Mouse (Mus musculus) limb, embryonic 10.5 days (tissue): ENCODE data around the gene Nudt1. TPM values are rescaled to one million over a fixed set of nuclear protein-coding genes. Genes with fewer than 3 reads are reported as not detected.

Experiments used
- DNase-seq: peaks from one replicate; pipeline ENCODE4 v3.0.0-alpha.2; 2017; ENCODE audit warnings: low spot score
- H3K27ac ChIP-seq: fragments of 300-500 bp; sonication (generic); 2 replicates; pipeline ENCODE4 v1.5.1; 2016; ENCODE audit warnings: mild to moderate bottlenecking
- H3K27me3 ChIP-seq: fragments of 300-500 bp; sonication (generic); 2 replicates; pipeline ENCODE4 v1.6.1; 2016; ENCODE audit warnings: low read depth, mild to moderate bottlenecking; ENCODE audit not compliant: poor library complexity, severe bottlenecking
- H3K36me3 ChIP-seq: fragments of 300-500 bp; sonication (generic); 2 replicates; pipeline ENCODE4 v1.6.1; 2016; ENCODE audit warnings: mild to moderate bottlenecking, moderate library complexity
- H3K4me1 ChIP-seq: fragments of 300-500 bp; sonication (generic); 2 replicates; pipeline ENCODE4 v1.6.1; 2016
- H3K4me3 ChIP-seq: fragments of 300-500 bp; sonication (generic); 2 replicates; pipeline ENCODE4 v1.5.1; 2016; ENCODE audit warnings: mild to moderate bottlenecking, moderate library complexity
- H3K9me3 ChIP-seq: fragments of 300-500 bp; sonication (generic); replicated peaks from 2 replicates; pipeline ENCODE4 v1.6.1; 2016; ENCODE audit warnings: mild to moderate bottlenecking
- WGBS: fragments of 180-500 bp; shearing (Covaris S2); methylation state at CpG from one replicate; pipeline ENCODE4 v1.1.7; 2016; 5-methylcytosine and 5-hydroxymethylcytosine counted together
- polyA plus RNA-seq: library from polyadenylated mRNA; unstranded; fragments of >200 nt; fragmentation: Nextera tagmentation; extraction: Ambion mirVana; gene quantifications from 2 replicates; pipeline ENCODE4 v1.2.1, GENCODE M21; 2016

Gene Nudt1
- polyA plus RNA-seq, 1 experiment from 2014 or later: 66.8 TPM

- WGBS: 56% methylated on average over 3 of the region's 3 CpGs
- peaks cover 24% of the 10 kb centered on the region for H3K4me1 ChIP-seq
- DNase-seq: no peak
- H3K27me3 ChIP-seq: no peaks in the 10 kb centered on the region
- H3K36me3 ChIP-seq: no peaks in the 10 kb centered on the region
- no peak overlapping the region for H3K4me3 ChIP-seq
- H3K9me3 ChIP-seq: no peaks in the 10 kb centered on the region
- H3K27ac ChIP-seq: no peak overlapping the region
Measured at GRCm38 (mm10) chr5:140374226-140374625, 52.8 kb downstream of the Nudt1 start.

GRCm38 (mm10) chr5:140375249-140375829 is 53.9 kb downstream of the Nudt1 start:
- no peak overlapping the region for H3K27ac ChIP-seq
- H3K9me3 ChIP-seq: no peaks in the 10 kb centered on the region
- 92% methylated on average over 4 of the region's 4 CpGs for WGBS
- peaks cover 7% of the 10 kb centered on the region; the same call in 1 of the 2 replicates for H3K36me3 ChIP-seq
- no peaks in the 10 kb centered on the region for H3K27me3 ChIP-seq
- H3K4me1 ChIP-seq: peaks cover 24% of the 10 kb centered on the region
- DNase-seq: no peak
- no peak overlapping the region for H3K4me3 ChIP-seq

- Histone ChIP-seq H3K4me1 (peaks cover 14% of the 10 kb centered on the region), H3K27me3 (no peaks in the 10 kb centered on the region), H3K9me3 (no peaks in the 10 kb centered on the region), H3K27ac (no peak overlapping the region), H3K4me3 (no peak overlapping the region), H3K36me3 (peaks cover 10% of the 10 kb centered on the region; the same call in 1 of the 2 replicates)
- DNase-seq: no peak
- 95% methylated on average over 6 of the region's 6 CpGs for WGBS
Measured at GRCm38 (mm10) chr5:140378121-140378853, 56.8 kb downstream of the Nudt1 start.

GRCm38 (mm10) chr5:140379299-140379698 is 57.8 kb downstream of the Nudt1 start:
- 82% methylated on average over 6 of the region's 6 CpGs for WGBS
- Histone ChIP-seq H3K4me3 (no peak overlapping the region), H3K9me3 (no peaks in the 10 kb centered on the region), H3K27ac (0 out of 2 replicates have a peak overlapping the region, but pooled peaks have one; percentile 4), H3K27me3 (no peaks in the 10 kb centered on the region), H3K36me3 (peaks cover 10% of the 10 kb centered on the region; the same call in 1 of the 2 replicates), H3K4me1 (peaks cover 15% of the 10 kb centered on the region)
- no peak for DNase-seq

- Histone ChIP-seq H3K36me3 (peaks cover 10% of the 10 kb centered on the region; the same call in 1 of the 2 replicates), H3K4me1 (peaks cover 14% of the 10 kb centered on the region), H3K9me3 (no peaks in the 10 kb centered on the region), H3K27ac (no peak overlapping the region), H3K4me3 (no peak overlapping the region), H3K27me3 (no peaks in the 10 kb centered on the region)
- WGBS: 92% methylated on average over 7 of the region's 7 CpGs
- no peak for DNase-seq
Measured at GRCm38 (mm10) chr5:140381156-140381555, 59.7 kb downstream of the Nudt1 start.

GRCm38 (mm10) chr5:140382688-140383087 is 61.2 kb downstream of the Nudt1 start:
- no peak for DNase-seq
- Histone ChIP-seq H3K4me1 (peaks cover 26% of the 10 kb centered on the region), H3K4me3 (no peak overlapping the region), H3K9me3 (no peaks in the 10 kb centered on the region), H3K27ac (no peak overlapping the region), H3K27me3 (no peaks in the 10 kb centered on the region), H3K36me3 (peaks cover 10% of the 10 kb centered on the region; the same call in 1 of the 2 replicates)
- WGBS: 93% methylated on average over 6 of the region's 6 CpGs

- 31% methylated on average over 7 of the region's 7 CpGs for WGBS
- Histone ChIP-seq H3K4me1 (peaks cover 34% of the 10 kb centered on the region), H3K4me3 (no peak overlapping the region), H3K27ac (peak overlapping the region; percentile 77), H3K27me3 (no peaks in the 10 kb centered on the region), H3K36me3 (peaks cover 10% of the 10 kb centered on the region; the same call in 1 of the 2 replicates), H3K9me3 (no peaks in the 10 kb centered on the region)
- DNase-seq: peak; percentile 49
Measured at GRCm38 (mm10) chr5:140383559-140383958, 62.1 kb downstream of the Nudt1 start.

- 86% methylated on average over 1 of the region's 1 CpGs for WGBS
- H3K4me3 ChIP-seq: no peak overlapping the region
Measured at GRCm38 (mm10) chr5:140384462-140384861, 63.0 kb downstream of the Nudt1 start.

GRCm38 (mm10) chr5:140387236-140387635 is 65.8 kb downstream of the Nudt1 start:
- DNase-seq: no peak
- H3K4me3 ChIP-seq: no peak overlapping the region
- no peaks in the 10 kb centered on the region for H3K9me3 ChIP-seq
- WGBS: 95% methylated on average over 7 of the region's 7 CpGs
- no peak overlapping the region for H3K27ac ChIP-seq
- H3K36me3 ChIP-seq: no peaks in the 10 kb centered on the region
- H3K27me3 ChIP-seq: 0 out of 2 replicates have a peak, but pooled peaks cover 3% of the 10 kb centered on the region
- H3K4me1 ChIP-seq: peaks cover 41% of the 10 kb centered on the region

More at GRCm38 (mm10) chr5:140384462-140384861, 63.0 kb downstream of the Nudt1 start:
- peaks cover 10% of the 10 kb centered on the region; the same call in 1 of the 2 replicates for H3K36me3 ChIP-seq
- H3K4me1 ChIP-seq: peaks cover 41% of the 10 kb centered on the region
- peak overlapping the region; percentile 77 for H3K27ac ChIP-seq
- H3K9me3 ChIP-seq: no peaks in the 10 kb centered on the region
- DNase-seq: no peak
- no peaks in the 10 kb centered on the region for H3K27me3 ChIP-seq

Other genes starting within 250 kb of the Nudt1 start
- gene Mad1l1, start 104 bp upstream of the Nudt1 start, polyA plus RNA-seq: 68.7 and 68.9 TPM in 2 replicates
- 22.2 and 24.1 TPM in 2 replicates for gene Mrm2, start 10.2 kb downstream of the Nudt1 start, polyA plus RNA-seq
- 22.4 and 25.4 TPM in 2 replicates for gene Snx8, start 67.6 kb downstream of the Nudt1 start, polyA plus RNA-seq
- gene Eif3b, start 97.7 kb downstream of the Nudt1 start, polyA plus RNA-seq: 201 and 231 TPM in 2 replicates
- not detected in 2 replicates for gene Gm4869, start 124.0 kb downstream of the Nudt1 start, polyA plus RNA-seq
- 20.7 and 20.9 TPM in 2 replicates for gene Chst12, start 183.9 kb downstream of the Nudt1 start, polyA plus RNA-seq
- not detected in 2 replicates for gene Grifin, start 243.4 kb downstream of the Nudt1 start, polyA plus RNA-seq